Mouse (Mus musculus) liver, embryonic 12.5 days (tissue): ENCODE data around the gene Cryaa. TPM values are rescaled to one million over a fixed set of nuclear protein-coding genes. Genes with fewer than 3 reads are reported as not detected.

Experiments used
- ATAC-seq: fragments of 200-750 bp; cut with Nextera tagmentation; 2 replicates; pipeline ENCODE4 v1.8.0; 2017; ENCODE audit warnings: moderate number of reproducible peaks, mild to moderate bottlenecking, moderate library complexity
- H3K27ac ChIP-seq: fragments of 300-500 bp; sonication (generic); 2 replicates; pipeline ENCODE4 v1.5.1; 2016; ENCODE audit warnings: mild to moderate bottlenecking
- H3K27me3 ChIP-seq: fragments of 300-500 bp; sonication (generic); replicated peaks from 2 replicates; pipeline ENCODE4 v1.6.1; 2016; ENCODE audit warnings: mild to moderate bottlenecking, moderate library complexity
- H3K36me3 ChIP-seq: fragments of 300-500 bp; sonication (generic); 2 replicates; pipeline ENCODE4 v1.6.1; 2016; ENCODE audit warnings: mild to moderate bottlenecking, moderate library complexity
- H3K4me1 ChIP-seq: fragments of 300-500 bp; sonication (generic); 2 replicates; pipeline ENCODE4 v1.6.1; 2016
- H3K4me2 ChIP-seq: fragments of 300-500 bp; sonication (generic); 2 replicates; pipeline ENCODE4 v1.6.1; 2016; ENCODE audit warnings: mild to moderate bottlenecking, moderate library complexity
- H3K4me3 ChIP-seq: fragments of 300-500 bp; sonication (generic); 2 replicates; pipeline ENCODE4 v1.5.1; 2016; ENCODE audit warnings: mild to moderate bottlenecking, moderate library complexity
- H3K9ac ChIP-seq: fragments of 300-500 bp; sonication (generic); 2 replicates; pipeline ENCODE4 v1.6.1; 2016; ENCODE audit warnings: mild to moderate bottlenecking, moderate library complexity
- H3K9me3 ChIP-seq: fragments of 300-500 bp; sonication (generic); replicated peaks from 2 replicates; pipeline ENCODE4 v1.6.1; 2016; ENCODE audit warnings: mild to moderate bottlenecking, moderate library complexity
- WGBS: fragments of 180-500 bp; shearing (Covaris S2); methylation state at CpG from one replicate; pipeline ENCODE4 v1.1.7; 2016; ENCODE audit not compliant: insufficient replicate concordance; 5-methylcytosine and 5-hydroxymethylcytosine counted together
- polyA plus RNA-seq: library from polyadenylated mRNA; unstranded; fragments of >200 nt; fragmentation: Nextera tagmentation; extraction: Ambion mirVana; gene quantifications from 2 replicates; pipeline ENCODE4 v1.2.1, GENCODE M21; 2016

The Cryaa gene
- polyA plus RNA-seq, 1 experiment from 2014 or later = not detected

DNA sequence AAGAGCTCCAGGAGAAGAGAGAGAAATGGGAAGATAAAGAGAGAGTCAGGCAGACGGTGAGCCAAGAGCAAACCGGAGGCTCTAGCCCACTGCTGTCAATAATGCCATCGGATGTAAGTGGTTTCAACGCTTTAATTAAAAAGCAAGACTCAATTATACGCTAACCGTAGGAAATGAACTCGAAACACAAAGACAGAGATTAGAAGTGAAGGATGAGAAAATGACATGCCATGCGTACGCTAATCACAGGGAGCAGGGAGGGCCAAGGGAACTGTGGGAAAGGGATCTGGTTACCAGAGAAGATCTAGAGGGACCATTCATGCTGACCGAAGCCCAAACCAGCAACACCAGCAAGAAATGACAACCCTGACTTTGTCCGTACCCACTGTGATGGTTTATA is 37.4 kb downstream of the Cryaa start:
- 76% methylated on average over 11 of the region's 11 CpGs for WGBS

DNA sequence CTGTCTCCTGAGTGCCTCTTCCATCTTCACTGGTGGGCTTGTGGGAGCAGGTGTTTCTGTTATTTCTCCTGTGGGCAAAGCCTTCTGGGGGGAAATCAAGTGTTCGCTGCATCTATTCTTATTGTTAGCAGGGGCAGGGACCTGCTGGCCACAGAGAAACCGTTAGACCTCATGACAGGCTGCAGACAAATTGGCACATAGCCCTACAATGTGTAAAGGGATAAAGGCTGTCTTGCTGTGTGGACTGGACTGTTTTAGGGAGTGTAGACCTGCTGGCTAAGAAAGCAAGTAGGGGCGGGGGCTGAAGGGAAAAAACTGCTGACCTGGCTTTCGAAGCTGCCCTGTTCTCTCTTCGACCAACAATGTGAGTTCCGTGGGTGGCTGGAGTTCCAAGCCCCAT is 44.0 kb downstream of the Cryaa start:
- no peak overlapping the region for H3K9ac ChIP-seq
- H3K4me1 ChIP-seq = no peaks in the 10 kb centered on the region
- no peaks in the 10 kb centered on the region for H3K36me3 ChIP-seq
- H3K9me3 ChIP-seq = no peaks in the 10 kb centered on the region
- H3K4me3 ChIP-seq = no peak overlapping the region
- no peak for ATAC-seq
- H3K27me3 ChIP-seq = no peaks in the 10 kb centered on the region; the same call in none of the 2 replicates
- no peak overlapping the region for H3K4me2 ChIP-seq
- whole genome bisulfite sequencing = 68% methylated on average over 6 of the region's 6 CpGs
- no peak overlapping the region for H3K27ac ChIP-seq

More for the DNA sequence above, 37.4 kb downstream of the Cryaa start:
- Histone ChIP-seq H3K4me2 (no peak overlapping the region), H3K36me3 (no peaks in the 10 kb centered on the region), H3K9ac (no peak overlapping the region), H3K27ac (no peak overlapping the region), H3K4me1 (no peaks in the 10 kb centered on the region), H3K27me3 (0 out of 2 replicates have a peak, but pooled peaks cover 3% of the 10 kb centered on the region), H3K9me3 (no peaks in the 10 kb centered on the region), H3K4me3 (no peak overlapping the region)
- ATAC-seq = no peak

DNA sequence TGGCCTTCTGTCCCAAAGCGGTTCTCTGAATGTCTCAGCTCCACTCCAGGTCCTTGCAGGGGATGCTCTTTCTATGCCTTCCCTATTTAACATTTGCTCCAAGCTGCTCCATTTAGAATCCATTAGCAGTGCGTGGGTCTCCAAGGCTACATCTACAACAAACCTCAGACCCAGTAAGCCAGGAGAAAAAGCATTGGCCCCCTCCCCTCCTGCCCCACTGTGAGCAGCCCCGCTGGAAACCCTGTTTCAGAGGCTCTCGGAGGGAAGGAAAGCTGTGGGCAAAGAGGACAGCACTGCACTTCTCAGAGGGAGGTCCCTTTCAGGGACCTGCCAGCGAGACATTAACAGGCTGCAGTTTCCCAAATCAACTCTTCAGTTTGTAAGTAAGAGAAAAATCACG is 47.8 kb downstream of the Cryaa start:
- ATAC-seq = no peak
- Histone ChIP-seq H3K9ac (no peak overlapping the region), H3K36me3 (no peaks in the 10 kb centered on the region), H3K4me1 (no peaks in the 10 kb centered on the region), H3K9me3 (no peaks in the 10 kb centered on the region), H3K27ac (no peak overlapping the region), H3K27me3 (no peaks in the 10 kb centered on the region; the same call in none of the 2 replicates), H3K4me2 (no peak overlapping the region), H3K4me3 (no peak overlapping the region)
- WGBS = 32% methylated on average over 6 of the region's 6 CpGs

DNA sequence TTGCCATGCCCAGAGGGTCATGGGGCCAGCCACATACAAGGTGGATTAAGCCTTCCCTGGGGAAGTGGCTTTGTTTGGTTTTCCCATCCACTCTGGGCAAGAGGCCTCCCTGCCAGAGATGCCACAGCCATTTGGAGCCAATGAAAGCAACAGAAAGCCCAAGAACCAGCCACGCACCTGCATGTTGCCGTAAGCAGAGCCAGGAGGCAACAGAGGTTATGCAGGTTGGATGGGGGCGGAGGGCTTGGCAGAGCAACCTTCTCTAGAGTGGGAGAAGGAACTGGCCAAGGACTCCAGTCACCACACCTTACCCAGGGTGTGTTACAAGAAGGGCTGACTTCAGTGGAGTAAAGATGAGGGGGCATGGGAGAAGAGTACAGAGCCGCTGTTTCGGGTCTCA is 48.6 kb downstream of the Cryaa start:
- Histone ChIP-seq H3K4me2 (no peak overlapping the region), H3K36me3 (no peaks in the 10 kb centered on the region), H3K4me3 (no peak overlapping the region), H3K9me3 (no peaks in the 10 kb centered on the region), H3K27me3 (no peaks in the 10 kb centered on the region; the same call in none of the 2 replicates), H3K9ac (no peak overlapping the region), H3K27ac (no peak overlapping the region), H3K4me1 (no peaks in the 10 kb centered on the region)
- no peak for ATAC-seq
- 75% methylated on average over 5 of the region's 5 CpGs for WGBS

DNA sequence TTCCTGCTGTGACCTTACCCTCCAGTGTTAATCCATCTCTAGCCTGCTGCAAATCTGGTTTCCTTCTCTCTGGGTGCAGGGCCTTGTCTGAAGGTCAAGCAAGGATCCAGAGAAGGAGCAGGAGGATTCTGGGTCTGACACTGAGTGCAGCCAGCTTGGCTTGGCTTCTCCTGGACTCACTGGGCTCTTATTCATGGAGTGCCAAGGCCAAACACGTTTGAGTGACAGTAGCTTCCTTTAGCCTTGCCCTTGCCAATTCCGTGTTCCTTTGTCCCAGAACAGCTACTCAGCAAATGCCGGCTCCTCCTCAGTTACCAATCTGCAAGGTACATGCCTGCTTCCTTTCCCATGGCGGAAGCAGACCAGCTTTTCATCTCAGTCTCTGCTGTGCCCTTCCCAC is 49.6 kb downstream of the Cryaa start:
- H3K36me3 ChIP-seq = no peaks in the 10 kb centered on the region
- H3K4me1 ChIP-seq = no peaks in the 10 kb centered on the region
- no peak overlapping the region for H3K4me3 ChIP-seq
- no peak overlapping the region for H3K9ac ChIP-seq
- no peak overlapping the region for H3K27ac ChIP-seq
- no peak overlapping the region for H3K4me2 ChIP-seq
- WGBS = 42% methylated on average over 4 of the region's 4 CpGs
- no peaks in the 10 kb centered on the region; the same call in none of the 2 replicates for H3K27me3 ChIP-seq
- ATAC-seq = no peak
- no peaks in the 10 kb centered on the region for H3K9me3 ChIP-seq

DNA sequence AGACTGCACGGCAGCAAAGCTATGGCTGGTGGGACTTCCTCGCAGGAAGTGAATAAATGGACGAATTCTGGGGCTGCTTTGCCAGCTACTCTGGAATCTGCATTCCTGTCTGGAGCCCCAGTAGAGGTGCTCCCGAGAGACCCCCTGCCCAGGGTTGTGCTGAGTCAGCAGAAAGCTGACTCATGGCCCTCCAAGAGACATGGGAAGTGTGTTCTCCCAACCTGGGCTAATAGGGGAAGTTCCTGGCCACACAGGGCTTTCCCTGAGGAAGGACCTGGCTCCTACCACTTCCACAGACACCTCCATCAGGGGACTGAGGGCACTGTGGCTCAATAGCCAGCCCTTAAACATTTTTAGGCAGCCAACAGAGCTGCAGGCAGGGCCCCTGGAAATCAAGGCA is 50.4 kb downstream of the Cryaa start:
- H3K4me2 ChIP-seq = no peak overlapping the region
- no peak overlapping the region for H3K4me3 ChIP-seq
- no peaks in the 10 kb centered on the region for H3K4me1 ChIP-seq
- H3K27me3 ChIP-seq = no peaks in the 10 kb centered on the region; the same call in none of the 2 replicates
- no peaks in the 10 kb centered on the region for H3K36me3 ChIP-seq
- no peak overlapping the region for H3K27ac ChIP-seq
- ATAC-seq = no peak
- H3K9ac ChIP-seq = no peak overlapping the region
- WGBS = 42% methylated on average over 4 of the region's 4 CpGs
- no peaks in the 10 kb centered on the region for H3K9me3 ChIP-seq

DNA sequence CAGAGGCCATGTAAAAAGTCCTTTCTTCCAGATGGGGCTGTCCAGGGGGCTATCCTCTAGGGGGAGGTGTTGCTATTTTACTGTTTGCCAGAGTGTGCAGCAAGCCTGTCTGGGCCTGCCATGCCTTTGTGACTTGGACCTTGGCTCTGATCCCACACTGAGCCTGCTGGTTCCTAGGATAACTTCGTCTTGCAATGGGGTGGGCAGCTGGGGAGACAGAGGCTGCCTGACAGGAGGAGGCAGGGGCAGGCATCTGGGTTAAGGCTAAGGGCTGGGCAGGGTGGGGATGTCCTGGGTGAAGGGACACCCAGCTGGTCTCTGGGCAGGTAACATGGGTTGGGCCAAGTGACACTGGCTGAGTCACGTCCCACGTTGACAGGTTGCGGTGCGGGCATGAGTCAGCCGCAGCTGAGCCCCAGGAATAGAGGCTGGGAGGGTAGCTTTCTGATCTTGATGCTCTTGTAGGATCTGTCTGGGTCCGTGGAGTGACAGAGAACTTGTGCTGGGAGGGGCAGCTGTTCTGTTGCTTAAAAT is 51.4 kb downstream of the Cryaa start:
- Histone ChIP-seq H3K4me2 (no peak overlapping the region), H3K9ac (no peak overlapping the region), H3K4me1 (no peaks in the 10 kb centered on the region), H3K27me3 (no peaks in the 10 kb centered on the region; the same call in none of the 2 replicates), H3K36me3 (no peaks in the 10 kb centered on the region), H3K9me3 (no peaks in the 10 kb centered on the region), H3K27ac (no peak overlapping the region), H3K4me3 (no peak overlapping the region)
- no peak for ATAC-seq
- WGBS = 67% methylated on average over 7 of the region's 7 CpGs

DNA sequence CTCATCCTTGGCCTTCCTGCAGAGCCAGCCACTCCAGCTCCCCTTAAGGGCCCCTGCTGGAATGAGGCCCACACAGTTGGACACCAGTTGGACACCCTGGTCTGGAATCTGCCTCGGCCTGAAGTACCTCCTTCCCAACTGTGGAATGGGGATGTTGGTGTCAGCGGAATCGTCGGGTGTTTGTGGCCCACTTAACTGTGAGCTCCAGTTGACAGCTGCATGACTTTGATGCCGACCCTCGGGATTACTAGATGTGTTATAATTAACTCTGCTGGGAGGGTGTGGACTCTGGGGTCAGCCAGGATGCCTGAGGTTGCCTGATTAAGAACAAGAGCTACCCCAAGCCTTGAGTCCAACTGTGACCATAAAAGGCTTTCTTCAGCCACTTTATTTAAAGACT is 53.4 kb downstream of the Cryaa start:
- H3K4me1 ChIP-seq = no peaks in the 10 kb centered on the region
- no peaks in the 10 kb centered on the region; the same call in 1 of the 2 replicates for H3K27me3 ChIP-seq
- H3K27ac ChIP-seq = no peak overlapping the region
- no peak for ATAC-seq
- H3K36me3 ChIP-seq = no peaks in the 10 kb centered on the region
- WGBS = 49% methylated on average over 6 of the region's 6 CpGs
- no peak overlapping the region for H3K9ac ChIP-seq
- H3K4me2 ChIP-seq = no peak overlapping the region
- no peaks in the 10 kb centered on the region for H3K9me3 ChIP-seq
- no peak overlapping the region for H3K4me3 ChIP-seq

Other genes starting within 250 kb of the Cryaa start
- 42.2 and 46.1 TPM in 2 replicates for gene Wdr4, start 157.8 kb upstream of the Cryaa start, polyA plus RNA-seq
- 214 and 215 TPM in 2 replicates for gene Ndufv3, start 157.7 kb upstream of the Cryaa start, polyA plus RNA-seq
- gene Pknox1, start 113.1 kb upstream of the Cryaa start, polyA plus RNA-seq = 15.4 and 16.7 TPM in 2 replicates
- gene Cbs, start 40.6 kb upstream of the Cryaa start, polyA plus RNA-seq = 6.3 TPM in 2 replicates
- 258 and 270 TPM in 2 replicates for gene U2af1, start 18.9 kb upstream of the Cryaa start, polyA plus RNA-seq
- 5.9 and 7.0 TPM in 2 replicates for gene Sik1, start 178.0 kb downstream of the Cryaa start, polyA plus RNA-seq